Mouse (Mus musculus) testis, adult 2 months (tissue): ENCODE measurements around the gene Rap2a. TPM values are rescaled to one million over a fixed set of nuclear protein-coding genes. Genes with fewer than 3 reads are reported as not detected.

Experiments used
- H3K27ac ChIP-seq: fragments of 200-500 bp; 2 replicates; pipeline ENCODE4 v1.5.1; 2012; ENCODE audit warnings: low read depth, low read length; ENCODE audit not compliant: control insufficient read depth, insufficient read depth
- H3K27me3 ChIP-seq: fragments of 200-500 bp; 2 replicates; pipeline ENCODE4 v1.6.1; 2012; ENCODE audit warnings: mild to moderate bottlenecking, low read length, moderate library complexity; ENCODE audit not compliant: control insufficient read depth, insufficient read depth
- H3K36me3 ChIP-seq: fragments of 200-500 bp; 2 replicates; pipeline ENCODE4 v1.6.1; 2012; ENCODE audit warnings: mild to moderate bottlenecking, low read length; ENCODE audit not compliant: control insufficient read depth, insufficient read depth
- H3K4me1 ChIP-seq: fragments of 200-500 bp; 2 replicates; pipeline ENCODE4 v1.6.1; 2012; ENCODE audit warnings: low read length; ENCODE audit not compliant: control insufficient read depth, insufficient read depth
- H3K4me3 ChIP-seq: fragments of 200-500 bp; 2 replicates; pipeline ENCODE4 v1.5.1; 2012; ENCODE audit warnings: low read depth, mild to moderate bottlenecking, low read length, moderate library complexity, mixed read lengths; ENCODE audit not compliant: control insufficient read depth
- CTCF ChIP-seq: fragments of 200-500 bp; IDR thresholded peaks from 2 replicates; pipeline ENCODE4 v1.5.1; 2012; ENCODE audit warnings: low read depth, mild to moderate bottlenecking, inconsistent platforms, low read length, moderate library complexity; ENCODE audit not compliant: control insufficient read depth, insufficient read depth, insufficient replicate concordance
- POLR2A ChIP-seq: fragments of 200-500 bp; IDR thresholded peaks from 2 replicates; pipeline ENCODE4 v1.6.1; 2012; ENCODE audit warnings: low read depth, mild to moderate bottlenecking, inconsistent platforms, low read length, moderate library complexity; ENCODE audit not compliant: control insufficient read depth
- polyA plus RNA-seq: library from polyadenylated mRNA; depleted of rRNA; stranded (reverse); fragments of >200 nt; gene quantifications from 2 replicates; pipeline ENCODE4 v1.2.3, GENCODE M21; 2012

Rap2a gene
- polyA plus RNA-seq, 1 experiment: 4.2 TPM

GRCm38 (mm10) chr14:120478641-120479341, 547 bp downstream of the Rap2a start:
- TF ChIP-seq POLR2A (no peak), CTCF (no peak)
- H3K36me3 ChIP-seq: no peaks in the 10 kb centered on the region
- H3K27me3 ChIP-seq: no peaks in the 10 kb centered on the region
- peak overlapping the region; percentile 12 for H3K27ac ChIP-seq
- H3K4me3 ChIP-seq: peak overlapping the region; percentile 98
- peaks cover 4% of the 10 kb centered on the region; the same call in 1 of the 2 replicates for H3K4me1 ChIP-seq

- H3K36me3 ChIP-seq: no peaks in the 10 kb centered on the region
- TF ChIP-seq CTCF (no peak), POLR2A (no peak)
- peaks cover 2% of the 10 kb centered on the region; the same call in 1 of the 2 replicates for H3K4me1 ChIP-seq
- H3K4me3 ChIP-seq: no peak overlapping the region
- H3K27me3 ChIP-seq: no peaks in the 10 kb centered on the region
- H3K27ac ChIP-seq: no peak overlapping the region
Observed at GRCm38 (mm10) chr14:120480341-120480900, 2.2 kb downstream of the Rap2a start.

GRCm38 (mm10) chr14:120480927-120481326, 2.7 kb downstream of the Rap2a start:
- no peaks in the 10 kb centered on the region for H3K36me3 ChIP-seq
- H3K27ac ChIP-seq: no peak overlapping the region
- H3K4me3 ChIP-seq: no peak overlapping the region
- peaks cover 2% of the 10 kb centered on the region; the same call in 1 of the 2 replicates for H3K4me1 ChIP-seq
- no peaks in the 10 kb centered on the region for H3K27me3 ChIP-seq
- TF ChIP-seq POLR2A (no peak), CTCF (no peak)

GRCm38 (mm10) chr14:120484561-120484960, 6.3 kb downstream of the Rap2a start:
- H3K4me1 ChIP-seq: no peaks in the 10 kb centered on the region
- H3K4me3 ChIP-seq: no peak overlapping the region
- TF ChIP-seq CTCF: no peak
- no peak overlapping the region for H3K27ac ChIP-seq
- no peaks in the 10 kb centered on the region for H3K27me3 ChIP-seq
- H3K36me3 ChIP-seq: no peaks in the 10 kb centered on the region

GRCm38 (mm10) chr14:120496284-120496683, 18.0 kb downstream of the Rap2a start:
- H3K27me3 ChIP-seq: no peaks in the 10 kb centered on the region
- H3K27ac ChIP-seq: peak overlapping the region; percentile 79
- no peak overlapping the region for H3K4me3 ChIP-seq
- H3K4me1 ChIP-seq: no peaks in the 10 kb centered on the region; the same call in none of the 2 replicates
- H3K36me3 ChIP-seq: no peaks in the 10 kb centered on the region
- TF ChIP-seq CTCF: no peak
- no peak for TF ChIP-seq POLR2A

- H3K4me3 ChIP-seq: no peak overlapping the region
- H3K27me3 ChIP-seq: no peaks in the 10 kb centered on the region
- TF ChIP-seq POLR2A (no peak), CTCF (no peak)
- no peaks in the 10 kb centered on the region; the same call in none of the 2 replicates for H3K4me1 ChIP-seq
- peak overlapping the region; percentile 82 for H3K27ac ChIP-seq
- H3K36me3 ChIP-seq: no peaks in the 10 kb centered on the region
Observed at GRCm38 (mm10) chr14:120496827-120497226, 18.6 kb downstream of the Rap2a start.

GRCm38 (mm10) chr14:120499096-120499495, 20.9 kb downstream of the Rap2a start:
- H3K36me3 ChIP-seq: no peaks in the 10 kb centered on the region
- no peaks in the 10 kb centered on the region for H3K27me3 ChIP-seq
- TF ChIP-seq POLR2A (no peak), CTCF (no peak)
- H3K4me1 ChIP-seq: no peaks in the 10 kb centered on the region; the same call in none of the 2 replicates
- no peak overlapping the region for H3K4me3 ChIP-seq
- no peak overlapping the region for H3K27ac ChIP-seq

GRCm38 (mm10) chr14:120499601-120500000, 21.4 kb downstream of the Rap2a start:
- no peaks in the 10 kb centered on the region; the same call in 1 of the 2 replicates for H3K4me1 ChIP-seq
- H3K27me3 ChIP-seq: no peaks in the 10 kb centered on the region
- H3K36me3 ChIP-seq: no peaks in the 10 kb centered on the region
- H3K27ac ChIP-seq: no peak overlapping the region
- TF ChIP-seq CTCF (no peak), POLR2A (no peak)
- no peak overlapping the region for H3K4me3 ChIP-seq
